Mouse (Mus musculus) embryo, embryonic 9.5 days (tissue): ENCODE measurements around the gene Dmrtc1b.
"Not testable (repeated sequence)": the region's sequence is repeated elsewhere in the genome, so short reads cannot be mapped to it uniquely, and the experiment has no call there.

Source experiments
- DNase-seq: peaks from one replicate; pipeline ENCODE4 v3.0.0-alpha.2; 2017; ENCODE audit errors: extremely low spot score

Gene Dmrtc1b

DNA sequence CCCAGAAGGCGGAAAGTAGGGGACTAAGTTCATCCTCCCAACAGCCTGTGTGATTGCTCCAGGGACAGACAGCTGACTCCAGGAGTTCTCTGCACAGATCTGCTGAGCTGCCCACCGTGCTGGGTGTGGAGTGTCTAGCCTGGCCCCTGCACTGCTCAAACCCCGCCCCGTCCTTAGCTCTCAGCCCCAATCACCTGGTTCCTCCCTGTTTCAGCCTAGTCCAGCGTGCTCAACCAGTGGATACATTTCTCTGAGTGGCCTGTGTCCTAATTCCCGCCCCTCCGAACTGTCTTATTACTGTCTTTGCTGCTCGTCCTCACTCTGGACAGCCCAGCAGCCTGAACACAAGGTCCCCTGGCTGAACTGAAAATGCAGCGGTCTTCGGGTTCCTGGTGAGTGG is at the start of gene Dmrtc1b, which contains the start of gene Gm9112:
Dmrtc1b (plus strand) TSS at position 331 of the 400 bp plus-strand sequence.
Gm9112 (minus strand) TSS at position 101 of the 400 bp plus-strand sequence.
- not testable (repeated sequence) for DNase-seq

DNA sequence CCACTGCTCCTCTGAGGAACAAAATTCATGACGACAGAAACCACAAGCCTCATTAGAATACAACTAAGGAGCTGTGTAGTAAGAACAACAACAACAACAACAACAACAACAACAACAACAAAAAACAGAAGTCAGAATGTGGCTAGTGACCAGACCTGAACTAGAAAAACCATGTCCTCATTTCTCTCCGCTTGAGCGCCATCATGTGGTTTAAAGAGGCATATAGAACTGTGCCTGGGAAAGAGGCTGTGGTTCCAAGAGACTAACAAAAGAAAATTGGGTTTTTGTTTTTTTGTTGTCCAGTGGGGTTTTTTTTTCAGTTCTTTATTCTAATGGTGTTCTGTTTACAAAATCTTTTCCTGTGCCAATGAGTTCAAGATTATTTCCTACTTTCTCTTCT is 47.0 kb upstream of the Dmrtc1b start:
- peak; percentile 5 for DNase-seq

DNA sequence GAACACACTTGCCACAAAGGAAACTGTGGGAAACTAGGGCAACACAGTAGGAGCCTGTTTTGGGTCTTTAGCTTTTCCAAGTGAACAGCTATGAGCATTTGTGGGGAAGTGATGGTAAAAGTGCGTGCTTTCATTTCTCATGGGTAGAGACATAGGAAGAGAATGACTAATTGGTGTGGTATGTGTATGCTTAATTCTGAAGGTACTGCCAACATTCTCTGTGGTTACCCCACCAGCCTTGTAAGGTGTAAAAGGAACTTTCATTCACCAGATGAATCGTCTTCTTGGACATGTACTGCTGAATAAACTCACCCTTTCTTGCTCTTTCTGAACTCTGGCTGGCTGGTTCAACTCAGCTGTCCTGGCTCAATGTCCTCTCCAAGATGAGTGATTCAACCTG is 41.0 kb upstream of the Dmrtc1b start:
- no peak for DNase-seq

DNA sequence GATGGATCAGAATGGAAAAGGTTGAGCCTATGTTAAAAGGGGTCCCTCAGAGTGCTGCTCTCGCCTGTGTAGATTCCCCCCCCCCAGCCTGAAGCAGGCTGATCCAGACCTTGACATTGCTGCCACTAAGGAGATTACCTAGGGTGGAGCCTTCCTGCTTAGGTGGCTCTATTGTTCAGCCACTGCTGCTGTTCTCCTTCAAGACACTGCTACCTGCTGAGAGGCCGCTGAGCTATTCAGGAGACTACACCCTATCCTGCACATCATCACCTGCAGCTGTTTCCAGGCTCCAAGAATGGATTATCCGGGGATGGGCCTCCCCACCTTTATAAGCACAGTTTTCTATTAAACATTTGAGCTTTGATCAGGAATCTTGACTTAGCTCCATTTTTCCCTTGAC is 23.0 kb upstream of the Dmrtc1b start:
- not testable (repeated sequence) for DNase-seq

DNA sequence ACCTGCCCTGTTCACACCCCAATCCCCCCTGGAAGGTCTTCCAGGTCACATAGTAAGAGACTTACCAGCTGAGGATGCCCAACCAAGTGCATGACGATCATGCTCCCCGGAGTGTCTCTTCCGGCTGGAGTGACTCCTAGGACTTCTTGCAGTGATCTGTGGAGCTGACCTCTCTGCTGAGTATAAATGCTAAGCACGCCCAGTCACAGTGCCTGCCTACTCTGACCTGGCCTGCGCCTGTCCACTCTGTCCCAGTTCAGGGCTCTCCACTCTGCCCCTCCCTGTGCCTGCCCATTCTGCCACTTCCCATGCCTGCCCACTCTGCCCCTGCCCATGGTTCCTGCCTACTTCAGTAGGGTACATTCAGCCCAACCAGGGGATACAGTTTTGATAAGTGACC is 20.8 kb upstream of the Dmrtc1b start, which contains the start of gene Gm3880:
Gm3880 (minus strand) TSS at position 101 of the 400 bp plus-strand sequence.
- DNase-seq, result not testable (repeated sequence)

DNA sequence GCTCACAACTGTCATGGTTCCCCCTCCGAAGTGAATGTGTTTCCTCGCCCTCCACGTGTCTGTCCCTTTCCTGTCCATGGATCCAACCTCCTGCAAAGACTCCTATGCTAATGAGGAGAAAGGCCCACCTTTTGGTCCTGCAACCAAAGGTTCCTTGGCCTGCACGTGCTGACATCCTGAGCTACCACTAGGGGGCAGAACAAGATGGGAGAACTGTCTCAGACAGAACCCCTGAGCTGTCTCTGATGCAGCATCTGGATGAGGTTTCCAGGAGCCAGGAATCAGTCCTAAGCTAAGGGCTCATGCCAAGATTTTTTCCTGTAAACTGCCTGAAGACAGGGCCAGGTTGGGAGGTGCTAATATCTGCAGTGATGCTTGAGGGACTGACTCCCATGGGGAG is 18.4 kb upstream of the Dmrtc1b start:
- peak; percentile 13 for DNase-seq

DNA sequence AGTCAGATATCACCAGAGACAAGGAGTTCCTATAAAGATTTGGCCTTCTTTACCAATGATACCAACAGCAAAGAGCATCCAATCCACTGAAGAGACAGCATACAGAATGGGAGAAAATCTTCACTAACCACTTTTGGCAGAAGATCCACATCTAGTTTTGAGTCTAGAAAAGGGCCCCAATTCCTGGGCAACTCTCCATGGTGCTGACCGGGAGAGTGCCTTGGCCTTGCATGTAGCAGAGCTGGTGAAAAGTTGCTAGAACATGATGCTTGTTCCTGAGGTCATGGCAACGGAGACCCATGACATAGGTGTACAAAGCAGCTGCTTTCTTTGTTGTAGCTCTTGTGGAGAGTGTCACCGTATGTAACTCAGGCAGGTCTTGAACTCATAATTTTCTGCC is 7.0 kb upstream of the Dmrtc1b start:
- DNase-seq, result peak; percentile 0

DNA sequence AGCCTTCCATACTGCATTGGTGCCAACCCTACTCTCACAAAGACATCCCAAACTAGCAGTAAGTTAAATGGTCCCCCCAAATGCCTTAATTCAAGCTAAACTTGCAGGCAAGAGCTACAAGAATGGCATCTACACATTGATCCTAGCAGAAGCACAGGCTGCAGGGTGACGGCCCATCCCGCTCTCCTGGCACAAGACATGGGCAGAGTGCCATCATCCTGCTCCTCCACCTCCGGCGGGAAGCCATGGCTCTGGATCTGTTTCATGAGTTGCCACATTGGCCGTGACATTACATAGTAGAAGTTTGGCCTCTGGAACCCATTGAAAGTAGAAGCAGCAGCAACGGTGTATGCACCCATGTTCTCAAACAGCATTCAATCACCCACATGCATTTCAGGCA is 16.6 kb downstream of the Dmrtc1b start:
- DNase-seq, result not testable (repeated sequence)
